Mouse (Mus musculus) CD4-positive, CD25-positive, alpha-beta regulatory T cell, adult 2 months (primary cell): ENCODE results near the gene Catsper1.

Source experiments
- DNase-seq: peaks from one replicate; pipeline ENCODE4 v3.0.0-alpha.2; 2012; ENCODE audit warnings: low read depth, low spot score

The Catsper1 gene

GRCm38 (mm10) chr19:5353609-5354008 lies 18.1 kb downstream of the Catsper1 start:
- DNase-seq = no peak

DNA sequence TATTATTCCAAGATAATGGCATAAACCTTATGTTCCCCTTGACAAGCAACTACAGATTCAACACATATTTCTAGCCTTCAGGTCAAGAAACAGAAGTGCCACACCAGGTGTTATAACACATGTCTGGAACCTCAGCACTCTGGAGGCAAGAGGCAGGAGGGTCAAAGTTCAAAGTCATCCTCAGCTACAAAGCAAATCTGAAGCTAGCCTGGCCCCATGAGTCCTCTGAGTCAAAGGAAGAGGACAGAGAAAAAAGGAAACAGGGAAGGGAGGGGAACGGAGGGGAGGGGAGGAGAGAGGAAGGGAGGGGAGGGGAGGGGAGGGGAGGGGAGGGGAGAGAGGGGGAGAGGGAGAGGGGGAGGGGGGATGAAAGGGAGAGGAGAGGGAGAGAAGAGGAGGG lies 20.5 kb downstream of the Catsper1 start:
- DNase-seq = no peak

DNA sequence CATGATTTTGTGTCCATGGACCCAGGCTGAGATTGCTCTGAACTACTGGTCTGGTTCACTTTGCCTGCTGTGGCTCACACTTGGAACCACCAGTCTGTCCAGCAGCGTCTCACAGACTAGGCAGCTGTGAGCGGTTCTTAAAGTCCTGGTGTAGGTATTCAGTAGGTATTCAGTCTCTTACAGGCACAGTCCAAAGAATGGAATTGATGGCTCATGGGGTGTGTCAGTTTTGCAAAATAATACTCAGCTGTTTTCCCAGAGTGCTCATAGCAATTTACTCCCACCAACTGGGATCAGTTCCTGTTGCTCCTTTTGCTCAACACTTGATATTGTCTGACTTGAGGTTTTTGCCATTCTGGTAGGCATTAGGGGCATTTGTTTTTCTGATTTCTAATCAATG lies 26.6 kb downstream of the Catsper1 start:
- no peak for DNase-seq

GRCm38 (mm10) chr19:5364124-5364523 lies 28.6 kb downstream of the Catsper1 start:
- peak; percentile 21 for DNase-seq

GRCm38 (mm10) chr19:5365751-5366150 lies 30.2 kb downstream of the Catsper1 start:
- peak; percentile 54 for DNase-seq

- DNase-seq = peak; percentile 96
Measured at GRCm38 (mm10) chr19:5366175-5367052, 30.9 kb downstream of the Catsper1 start, which contains the start of gene Eif1ad. Eif1ad (plus strand) TSS chr19:5366741.

GRCm38 (mm10) chr19:5367053-5367359 lies 31.5 kb downstream of the Catsper1 start, which contains the start of gene Banf1:
Banf1 (minus strand) TSS chr19:5367168.
- no peak for DNase-seq

GRCm38 (mm10) chr19:5367455-5367854 lies 31.9 kb downstream of the Catsper1 start:
- DNase-seq = peak; percentile 65

- no peak for DNase-seq
Measured at GRCm38 (mm10) chr19:5370932-5371331, 35.4 kb downstream of the Catsper1 start.

- DNase-seq = no peak
Measured at GRCm38 (mm10) chr19:5372724-5373123, 37.2 kb downstream of the Catsper1 start.

DNA sequence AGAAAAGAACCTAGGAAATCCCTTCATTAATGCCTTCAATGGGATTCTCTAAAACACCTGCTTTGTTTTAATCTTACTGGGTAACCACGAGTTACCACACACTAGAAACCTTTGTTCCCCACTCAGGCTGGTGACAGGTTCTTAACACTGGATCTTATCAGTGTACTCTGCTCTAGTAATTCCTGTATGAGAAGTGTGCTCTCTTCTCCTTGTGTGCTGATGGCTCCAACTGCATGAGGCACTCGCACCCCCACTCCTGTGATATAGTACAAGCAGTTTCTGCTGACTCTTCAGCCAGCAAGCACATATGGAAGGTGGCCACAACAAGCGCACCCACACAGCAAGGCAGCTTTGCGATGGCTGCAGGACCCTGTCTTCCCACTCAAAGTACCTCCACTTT lies 38.6 kb downstream of the Catsper1 start:
- no peak for DNase-seq

DNA sequence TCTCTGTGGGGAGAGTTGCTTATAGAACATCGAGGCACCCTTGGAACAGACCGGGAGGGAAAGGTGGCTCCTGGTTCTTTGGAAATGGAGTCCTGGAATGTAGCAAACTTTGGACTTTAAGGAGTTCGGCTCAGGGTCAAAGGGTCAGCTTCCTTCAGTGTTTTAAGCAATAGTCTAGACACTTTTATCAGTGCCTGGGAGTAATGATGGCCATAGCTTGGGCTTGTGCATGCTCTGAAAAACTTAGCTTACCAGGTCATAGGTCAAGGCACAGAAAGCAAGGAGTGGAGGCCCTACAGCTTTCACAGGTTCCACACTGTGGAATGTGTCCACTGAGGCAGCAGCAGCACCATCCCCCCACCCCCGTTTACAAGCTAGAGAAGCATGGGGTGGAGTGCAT lies 39.2 kb downstream of the Catsper1 start:
- no peak for DNase-seq

DNA sequence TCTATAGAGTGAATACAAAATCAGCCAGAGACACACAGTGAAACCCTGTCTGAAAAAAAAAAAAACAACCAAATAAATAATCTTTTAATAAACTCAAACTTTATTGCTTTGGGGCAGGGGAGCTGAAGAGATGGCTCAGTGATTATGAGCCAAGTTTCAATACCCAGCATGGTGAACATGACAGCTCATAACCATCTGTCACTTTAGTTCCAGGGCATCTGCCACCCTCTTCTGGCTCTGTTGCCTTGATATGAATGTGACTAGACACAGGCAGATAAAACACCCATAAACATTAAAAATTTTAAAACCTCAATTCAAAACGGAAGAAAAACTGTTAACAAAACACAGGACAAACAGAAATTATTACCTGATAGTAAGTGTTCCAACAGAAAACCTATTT lies 41.9 kb downstream of the Catsper1 start:
- no peak for DNase-seq

DNA sequence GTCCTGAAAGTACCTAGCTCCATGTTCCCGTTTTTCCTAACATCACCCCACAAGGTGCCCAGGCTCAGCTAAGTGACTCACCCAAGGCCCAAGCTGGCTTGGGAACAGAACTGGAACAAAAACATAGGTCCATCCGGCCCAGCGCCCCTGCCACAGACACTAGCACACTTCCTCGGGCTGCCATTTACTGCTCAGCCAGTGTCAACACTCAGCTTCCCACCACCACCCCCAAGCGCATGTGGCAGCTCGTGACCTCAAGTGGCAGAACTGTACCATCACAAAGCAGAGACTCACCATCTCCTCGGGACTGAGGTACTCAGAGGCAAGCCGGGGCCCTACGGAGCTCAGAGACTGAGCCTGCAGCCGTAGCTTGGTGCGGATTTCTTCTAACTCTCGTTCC lies 47.8 kb downstream of the Catsper1 start:
- no peak for DNase-seq

- DNase-seq = no peak
Measured at GRCm38 (mm10) chr19:5384715-5385114, 49.2 kb downstream of the Catsper1 start.

DNA sequence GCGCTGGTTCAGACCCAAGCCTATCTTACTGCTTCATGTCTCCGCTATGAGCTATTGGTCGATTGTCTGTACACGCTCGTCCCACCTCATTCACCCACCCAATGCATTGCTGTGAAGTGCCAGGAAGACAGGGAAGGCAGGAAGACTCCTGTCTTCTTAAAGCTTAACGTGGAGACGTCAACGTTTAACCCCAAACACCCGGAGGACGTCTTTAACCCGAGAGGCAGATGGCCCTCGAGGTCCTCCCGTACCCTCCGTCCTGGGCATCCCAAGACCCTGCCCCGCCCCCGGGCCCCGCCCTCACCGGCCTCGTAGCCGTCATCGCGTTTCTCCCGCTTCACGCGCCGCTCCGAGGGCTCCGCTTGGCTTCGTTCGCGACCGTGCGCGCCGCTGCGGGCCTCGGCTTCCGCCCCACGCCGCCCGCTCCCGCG lies 52.5 kb downstream of the Catsper1 start:
- DNase-seq = no peak

DNA sequence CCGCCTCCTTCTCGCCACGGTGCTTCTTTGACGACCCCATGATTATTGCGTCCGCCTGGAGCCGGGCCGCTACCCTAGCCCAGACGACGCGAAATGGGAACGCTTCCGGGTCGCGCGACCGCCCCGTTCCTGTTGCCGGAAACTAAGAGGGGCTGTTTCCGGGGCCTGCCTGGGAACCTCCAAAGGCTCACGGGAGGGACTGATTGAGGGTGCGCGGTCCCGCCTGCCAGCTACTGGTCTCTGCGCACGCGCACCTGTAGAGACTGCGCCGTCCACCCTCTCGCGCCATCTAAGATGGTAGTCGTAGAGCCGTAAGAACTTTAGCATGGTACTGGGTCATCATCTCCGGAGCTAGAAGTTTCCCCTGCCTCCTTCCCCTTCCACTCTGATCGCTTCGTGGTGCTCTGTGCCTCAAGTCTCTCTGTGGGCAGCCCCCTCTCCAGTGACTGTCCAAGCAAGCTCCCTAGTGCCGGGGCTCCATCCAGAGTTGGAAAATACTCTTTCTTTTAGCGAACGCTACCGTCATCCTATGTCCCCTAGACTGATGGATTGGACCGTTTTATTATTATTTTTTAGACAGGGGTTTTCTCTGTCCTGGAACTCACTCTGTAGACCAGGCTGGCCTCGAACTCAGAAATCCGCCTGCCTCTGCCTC lies 53.2 kb downstream of the Catsper1 start, which contains the start of gene Sart1:
Gene Sart1, minus strand, starts transcription at position 116 of the 655 bp plus-strand sequence.
- DNase-seq = peak; percentile 97

- DNase-seq = peak; percentile 85
Measured at GRCm38 (mm10) chr19:5389647-5390046, 54.1 kb downstream of the Catsper1 start.

DNA sequence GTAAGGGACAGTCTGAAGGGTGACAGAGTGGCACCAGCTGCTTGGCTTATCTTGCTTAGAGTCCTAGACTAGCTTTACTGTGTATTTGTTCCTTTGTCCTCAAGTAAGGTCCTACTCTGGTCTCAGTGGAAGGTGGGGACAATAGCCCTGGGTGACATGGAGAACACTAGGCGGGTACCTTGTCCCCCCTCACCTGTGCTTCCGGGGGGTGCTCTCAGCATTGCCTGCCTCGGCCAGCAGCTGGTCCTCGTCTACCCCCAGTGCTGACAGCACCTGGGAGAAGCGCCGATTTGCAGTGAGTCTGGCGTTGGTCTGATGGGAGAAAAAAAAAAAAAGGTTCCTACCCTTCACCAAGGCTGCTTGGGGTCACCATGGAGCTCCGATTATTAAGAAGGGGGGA lies 54.9 kb downstream of the Catsper1 start:
- DNase-seq = no peak

DNA sequence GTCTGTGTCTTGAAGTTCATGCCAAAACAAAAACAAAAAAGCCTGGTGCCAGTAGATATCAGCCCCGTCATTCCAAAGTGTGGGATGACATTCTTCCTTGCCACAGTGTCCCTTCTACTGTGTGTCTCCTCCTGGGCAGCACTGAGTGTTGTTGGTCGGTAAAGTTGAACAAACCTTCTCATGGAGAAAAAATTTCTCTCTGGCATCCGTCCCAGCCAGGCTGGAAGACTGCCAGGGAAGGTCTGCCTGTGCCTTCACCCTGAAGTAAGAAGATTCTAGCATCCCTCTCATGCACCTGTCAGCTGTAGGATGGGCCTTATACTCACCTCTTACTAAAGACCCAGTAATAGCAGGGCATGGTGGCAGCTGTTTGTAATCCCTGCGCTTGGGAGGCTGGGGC lies 57.4 kb downstream of the Catsper1 start:
- DNase-seq = no peak
